Mouse (Mus musculus) liver, embryonic 14.5 days (tissue): ENCODE measurements at regions not wholly inside any gene's neighbourhood (a gene's known extent, or its start where the extent isn't known, plus 50 kb on each side); places are given as distances from the start of the nearest gene placed in this dataset.

Source experiments
- CTCF ChIP-seq: IDR thresholded peaks from 2 replicates; pipeline ENCODE4 v1.5.1; 2016; ENCODE audit warnings: antibody characterized with exemption, low read depth, control low read depth
- EP300 ChIP-seq: IDR thresholded peaks from 2 replicates; pipeline ENCODE4 v1.6.1; 2016; ENCODE audit warnings: antibody characterized with exemption, low read depth

- no peak for TF ChIP-seq CTCF
- TF ChIP-seq EP300 = no peak
These were observed 65.0 kb upstream of the Slc44a3 start for GRCm38 (mm10) chr3:121597203-121597602.
